Mouse (Mus musculus): ENCODE results near the gene Tdrd3. TPM values are rescaled to one million over a fixed set of nuclear protein-coding genes. Genes with fewer than 3 reads are reported as not detected.

Gene Tdrd3
- polyA plus RNA-seq, 1 experiment = 25.5 TPM

- no peak for DNase-seq (ENCODE audit: extremely low spot score in 1 of 2, low spot score in 1 of 2)
These were observed 147.4 kb downstream of the Tdrd3 start for GRCm38 (mm10) chr14:87563841-87564240.

GRCm38 (mm10) chr14:87566211-87566610 is 149.8 kb downstream of the Tdrd3 start:
- peak in 1 of 2 experiments; percentile 43 for DNase-seq (ENCODE audit: extremely low spot score in 1 of 2, low spot score in 1 of 2)

GRCm38 (mm10) chr14:87567034-87567461 is 150.6 kb downstream of the Tdrd3 start:
- peak in 1 of 2 experiments; percentile 39 for DNase-seq (ENCODE audit: extremely low spot score in 1 of 2, low spot score in 1 of 2)

DNA sequence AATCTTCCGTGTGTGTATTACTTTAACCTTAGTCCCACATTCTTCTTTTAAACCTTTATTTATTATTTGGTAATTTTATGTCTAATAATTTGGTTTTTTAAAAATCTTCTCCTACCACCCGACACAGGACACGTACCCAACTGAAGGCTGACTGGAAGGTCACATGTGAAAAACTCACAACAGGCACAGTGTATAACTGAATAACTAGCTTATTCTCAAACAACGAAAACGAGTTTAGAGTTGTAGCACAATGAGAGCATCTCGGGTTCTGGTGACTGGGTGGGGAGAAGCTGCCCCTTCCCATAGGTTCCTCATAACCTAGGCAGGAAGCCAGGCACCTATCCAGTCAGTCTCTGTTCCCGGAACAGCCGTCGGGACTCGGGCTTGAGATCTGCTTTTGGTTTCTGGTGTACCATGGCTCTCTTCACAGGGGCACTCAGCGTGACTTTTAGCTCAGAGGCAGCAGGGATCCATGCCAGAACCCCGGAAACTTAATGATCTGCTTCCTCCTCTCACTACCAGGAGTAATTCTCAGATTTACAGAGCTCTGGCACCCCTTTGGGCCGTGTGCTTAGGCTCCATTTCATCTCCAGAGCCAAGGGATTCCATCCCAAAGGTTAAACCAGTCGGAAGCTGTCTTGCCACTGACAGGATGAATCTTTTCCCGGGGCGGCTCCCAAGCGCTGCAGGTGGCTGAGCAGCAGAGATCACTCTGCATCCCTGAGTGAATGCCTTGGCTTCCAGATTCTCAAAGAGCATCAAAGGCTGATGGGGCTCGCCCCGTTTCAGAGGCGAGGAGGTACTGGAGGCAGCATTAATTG is 151.4 kb downstream of the Tdrd3 start:
- DNase-seq (ENCODE audit: extremely low spot score in 1 of 2, low spot score in 1 of 2) = peak in 1 of 2 experiments; percentile 35

- peak; percentile 33 to 77 for DNase-seq (ENCODE audit: extremely low spot score in 1 of 2, low spot score in 1 of 2)
These were observed 152.0 kb downstream of the Tdrd3 start for GRCm38 (mm10) chr14:87568447-87568908.

GRCm38 (mm10) chr14:87569471-87569870 is 153.0 kb downstream of the Tdrd3 start:
- no peak for DNase-seq (ENCODE audit: extremely low spot score in 1 of 2, low spot score in 1 of 2)

GRCm38 (mm10) chr14:87572453-87572852 is 156.0 kb downstream of the Tdrd3 start:
- DNase-seq (ENCODE audit: extremely low spot score in 1 of 2, low spot score in 1 of 2) = no peak

DNA sequence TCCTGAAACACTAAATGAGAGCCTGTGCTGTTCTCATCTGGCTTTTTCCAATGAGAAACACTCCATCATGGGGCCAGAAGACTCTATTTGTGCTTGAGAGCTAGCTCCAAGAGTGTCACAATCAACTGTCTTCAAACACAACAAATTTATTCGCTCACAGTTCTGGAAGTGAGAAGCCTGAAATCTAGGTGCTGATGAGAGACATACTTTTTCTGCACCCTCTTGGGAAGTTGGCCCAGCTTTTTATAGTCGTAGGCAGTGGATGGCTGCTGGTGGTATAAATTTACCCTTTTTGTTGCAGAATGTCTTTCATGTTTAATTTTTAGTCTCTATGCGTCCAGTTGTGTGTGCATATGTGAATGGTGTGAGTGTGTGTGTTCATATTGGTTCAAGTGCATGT is 166.2 kb downstream of the Tdrd3 start:
- DNase-seq (ENCODE audit: extremely low spot score in 1 of 2, low spot score in 1 of 2) = peak; percentile 27 to 44

Measured in frontal cortex, adult 2 months (tissue).